Mouse (Mus musculus) kidney, embryonic 15.5 days (tissue): Measurements from ENCODE around the gene Tomm20. TPM values are rescaled to one million over a fixed set of nuclear protein-coding genes. Genes with fewer than 3 reads are reported as not detected.

Experiments
- ATAC-seq: fragments of 200-750 bp; cut with Nextera tagmentation; replicated peaks from 2 replicates; pipeline ENCODE4 v1.8.0; 2017; ENCODE audit warnings: moderate TSS enrichment; ENCODE audit not compliant: low FRiP score
- H3K27ac ChIP-seq: fragments of 300-500 bp; sonication (generic); 2 replicates; pipeline ENCODE4 v1.5.1; 2015; ENCODE audit warnings: mild to moderate bottlenecking, inconsistent platforms
- H3K27me3 ChIP-seq: fragments of 300-500 bp; sonication (generic); 2 replicates; pipeline ENCODE4 v1.6.1; 2015; ENCODE audit warnings: inconsistent platforms
- H3K36me3 ChIP-seq: fragments of 300-500 bp; sonication (generic); 2 replicates; pipeline ENCODE4 v1.6.1; 2015; ENCODE audit warnings: inconsistent platforms
- H3K4me1 ChIP-seq: fragments of 300-500 bp; sonication (generic); 2 replicates; pipeline ENCODE4 v1.6.1; 2015; ENCODE audit warnings: inconsistent platforms
- H3K4me2 ChIP-seq: fragments of 300-500 bp; sonication (generic); 2 replicates; pipeline ENCODE4 v1.6.1; 2015; ENCODE audit warnings: moderate library complexity, mild to moderate bottlenecking, inconsistent platforms
- H3K4me3 ChIP-seq: fragments of 300-500 bp; sonication (generic); replicated peaks from 2 replicates; pipeline ENCODE4 v1.5.1; 2015; ENCODE audit warnings: mild to moderate bottlenecking, inconsistent platforms
- H3K9ac ChIP-seq: fragments of 300-500 bp; sonication (generic); 2 replicates; pipeline ENCODE4 v1.6.1; 2015; ENCODE audit warnings: mild to moderate bottlenecking, inconsistent platforms
- H3K9me3 ChIP-seq: fragments of 300-500 bp; sonication (generic); replicated peaks from 2 replicates; pipeline ENCODE4 v1.6.1; 2016; ENCODE audit warnings: inconsistent platforms
- WGBS: fragments of 180-500 bp; shearing (Covaris S2); methylation state at CpG from one replicate; pipeline ENCODE4 v1.1.7; 2015; ENCODE audit warnings: mixed read lengths; 5-methylcytosine and 5-hydroxymethylcytosine counted together
- polyA plus RNA-seq: library from polyadenylated mRNA; unstranded; fragments of >200 nt; fragmentation: Nextera tagmentation; extraction: Ambion mirVana; gene quantifications from 2 replicates; pipeline ENCODE4 v1.2.1, GENCODE M21; 2015

The Tomm20 gene
- polyA plus RNA-seq, 1 experiment from 2014 or later, result 244 TPM

DNA sequence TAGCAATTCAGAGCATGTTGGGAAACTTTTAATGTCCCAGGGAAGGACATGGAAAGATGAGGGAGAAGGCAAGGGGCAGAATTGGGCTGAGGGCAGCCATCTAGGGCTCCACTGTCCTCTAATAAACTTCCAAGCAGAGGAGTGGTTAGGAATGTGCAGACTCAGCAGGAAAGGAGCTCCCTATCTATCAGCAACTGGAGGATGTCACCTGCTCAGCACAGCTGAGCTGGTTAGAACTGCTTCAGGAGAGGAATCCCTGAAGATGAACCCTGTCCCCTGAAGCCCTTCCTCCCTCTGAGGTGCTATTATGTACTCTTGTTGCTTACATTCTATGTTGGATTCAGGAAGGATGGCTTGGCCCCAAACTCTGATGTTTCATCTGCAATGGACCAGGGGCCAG lies 17.6 kb downstream of the Tomm20 start:
- no peak overlapping the region for H3K4me3 ChIP-seq
- peaks cover 57% of the 10 kb centered on the region for H3K36me3 ChIP-seq
- H3K9ac ChIP-seq, result no peak overlapping the region
- ATAC-seq, result 0 out of 2 replicates have a peak, but pooled peaks have one; percentile 27
- 0 out of 2 replicates have a peak, but pooled peaks cover 2% of the 10 kb centered on the region for H3K4me1 ChIP-seq
- no peaks in the 10 kb centered on the region for H3K9me3 ChIP-seq
- peak overlapping the region; percentile 24 for H3K27ac ChIP-seq
- H3K4me2 ChIP-seq, result no peak overlapping the region
- no peaks in the 10 kb centered on the region for H3K27me3 ChIP-seq

DNA sequence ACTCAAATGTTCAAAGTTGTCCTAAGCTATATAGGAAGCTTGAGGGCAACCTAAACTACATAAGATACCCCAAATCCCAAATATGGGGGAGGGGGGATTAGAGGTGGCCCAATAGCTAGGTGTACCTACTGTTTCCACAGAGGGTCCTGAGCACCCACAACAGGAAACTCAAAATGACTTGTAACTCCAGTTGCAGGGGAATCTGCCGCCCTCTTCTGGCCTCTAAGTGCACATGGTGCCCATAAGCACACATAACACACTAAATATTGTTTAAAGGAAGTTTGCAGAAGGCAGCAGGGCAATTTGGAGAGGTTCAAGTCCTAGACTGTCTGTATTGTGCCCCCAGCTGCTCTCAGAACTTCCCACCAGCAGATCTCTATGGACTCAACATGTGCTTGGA lies 18.6 kb downstream of the Tomm20 start:
- Histone ChIP-seq H3K27ac (no peak overlapping the region), H3K36me3 (peaks cover 52% of the 10 kb centered on the region), H3K27me3 (no peaks in the 10 kb centered on the region), H3K4me1 (0 out of 2 replicates have a peak, but pooled peaks cover 2% of the 10 kb centered on the region), H3K9ac (no peak overlapping the region), H3K4me2 (no peak overlapping the region), H3K9me3 (no peaks in the 10 kb centered on the region), H3K4me3 (no peak overlapping the region)
- no peak for ATAC-seq
- WGBS, result 67% methylated on average over 1 of the region's 1 CpGs

DNA sequence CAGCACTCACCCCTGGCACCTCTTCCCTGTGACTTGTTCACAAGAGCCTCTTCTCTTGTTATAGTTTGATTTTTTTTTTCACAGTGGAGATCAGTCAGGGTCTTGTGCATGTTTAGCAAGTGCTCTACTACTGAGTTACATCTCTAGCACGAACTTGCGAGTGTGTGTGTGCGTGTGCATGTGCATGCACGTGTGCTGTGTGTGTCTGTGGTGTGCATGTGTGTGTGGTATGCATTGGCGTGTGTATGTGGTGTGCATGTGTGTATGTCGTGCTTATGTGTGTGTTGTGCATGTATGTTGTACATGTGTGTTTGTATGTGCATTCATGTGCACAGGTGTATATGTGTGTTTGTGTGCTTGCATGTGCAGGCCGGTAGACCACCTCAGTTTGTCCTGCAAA lies 22.7 kb downstream of the Tomm20 start:
- no peak for ATAC-seq
- Histone ChIP-seq H3K9ac (no peak overlapping the region), H3K4me1 (peaks cover 20% of the 10 kb centered on the region), H3K27me3 (no peaks in the 10 kb centered on the region), H3K27ac (no peak overlapping the region), H3K9me3 (no peaks in the 10 kb centered on the region), H3K36me3 (peaks cover 17% of the 10 kb centered on the region), H3K4me2 (no peak overlapping the region), H3K4me3 (no peak overlapping the region)
- WGBS, result 96% methylated on average over 7 of the region's 7 CpGs

DNA sequence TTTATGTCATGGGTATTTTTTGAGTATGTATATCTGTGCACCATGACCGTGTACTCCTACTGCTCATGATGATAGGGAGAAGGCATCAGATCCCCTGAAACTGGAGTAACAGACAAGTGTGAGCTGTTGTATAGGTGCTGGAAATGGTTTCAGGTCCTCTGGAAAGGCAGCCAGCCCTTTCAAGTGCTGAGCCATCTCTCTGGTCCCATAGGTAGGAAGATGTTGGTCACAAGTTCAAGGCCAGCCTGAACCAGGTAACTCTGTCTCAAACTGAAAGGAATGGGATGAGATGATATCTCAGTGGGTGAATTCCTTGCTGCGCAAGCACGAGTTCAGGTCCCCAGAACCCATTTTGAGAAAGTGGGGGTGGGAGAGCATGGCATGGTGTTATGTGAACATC lies 24.2 kb downstream of the Tomm20 start:
- Histone ChIP-seq H3K4me2 (no peak overlapping the region), H3K27ac (no peak overlapping the region), H3K36me3 (0 out of 2 replicates have a peak, but pooled peaks cover 5% of the 10 kb centered on the region), H3K4me1 (peaks cover 26% of the 10 kb centered on the region), H3K27me3 (no peaks in the 10 kb centered on the region), H3K9me3 (no peaks in the 10 kb centered on the region), H3K4me3 (no peak overlapping the region), H3K9ac (no peak overlapping the region)
- no peak for ATAC-seq
- 89% methylated on average over 3 of the region's 3 CpGs for WGBS

DNA sequence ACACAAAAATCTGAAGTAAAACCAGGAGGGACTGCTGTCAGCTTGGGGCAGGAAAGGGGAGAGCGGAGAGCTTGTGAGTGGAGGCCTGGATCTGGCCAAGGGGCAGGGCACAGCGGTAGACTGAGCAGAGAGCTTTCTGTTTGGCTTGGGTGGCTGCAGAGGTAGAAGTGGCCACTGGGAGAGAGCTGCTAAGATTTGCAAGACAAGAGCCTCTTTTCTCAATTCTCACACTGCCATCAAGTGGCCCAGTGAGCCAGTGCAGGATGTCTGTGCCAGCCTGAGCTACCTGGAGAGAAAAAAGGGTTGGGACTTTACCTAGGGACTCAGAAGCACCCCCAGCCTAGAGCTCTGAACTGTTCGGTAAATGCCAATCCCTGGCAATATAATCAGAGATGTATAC lies 24.8 kb downstream of the Tomm20 start:
- H3K9ac ChIP-seq, result no peak overlapping the region
- peak; percentile 78 for ATAC-seq
- H3K36me3 ChIP-seq, result 0 out of 2 replicates have a peak, but pooled peaks cover 5% of the 10 kb centered on the region
- H3K27ac ChIP-seq, result peak overlapping the region; percentile 61; the same call in 1 of the 2 replicates
- WGBS, result 10% methylated on average over 3 of the region's 3 CpGs
- peaks cover 26% of the 10 kb centered on the region for H3K4me1 ChIP-seq
- H3K27me3 ChIP-seq, result no peaks in the 10 kb centered on the region
- H3K9me3 ChIP-seq, result no peaks in the 10 kb centered on the region
- H3K4me2 ChIP-seq, result no peak overlapping the region
- no peak overlapping the region for H3K4me3 ChIP-seq

DNA sequence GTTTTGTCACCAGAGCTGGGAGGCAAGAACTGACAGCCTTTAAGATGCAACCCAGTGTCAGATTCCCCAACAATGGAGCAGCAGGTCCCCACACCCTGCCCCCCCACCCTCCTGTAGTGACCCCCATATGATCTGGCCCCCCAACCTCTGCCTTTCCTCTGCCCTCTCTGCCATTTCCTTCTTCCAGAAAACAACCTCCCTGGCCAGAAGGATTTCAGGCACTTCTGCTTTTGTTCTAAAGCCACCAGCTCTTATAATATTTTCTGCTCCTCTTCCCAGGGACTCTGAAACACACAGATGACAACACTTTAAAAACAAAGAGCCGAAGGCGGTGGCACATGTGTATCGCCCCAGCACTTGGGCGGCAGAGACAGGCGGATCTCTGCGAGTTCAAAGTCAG lies 25.3 kb downstream of the Tomm20 start:
- no peak overlapping the region for H3K4me2 ChIP-seq
- H3K9ac ChIP-seq, result no peak overlapping the region
- no peak overlapping the region for H3K4me3 ChIP-seq
- ATAC-seq, result no peak
- WGBS, result 80% methylated on average over 6 of the region's 6 CpGs
- peak overlapping the region; percentile 61; the same call in 1 of the 2 replicates for H3K27ac ChIP-seq
- H3K36me3 ChIP-seq, result 0 out of 2 replicates have a peak, but pooled peaks cover 5% of the 10 kb centered on the region
- no peaks in the 10 kb centered on the region for H3K9me3 ChIP-seq
- H3K4me1 ChIP-seq, result peaks cover 26% of the 10 kb centered on the region
- H3K27me3 ChIP-seq, result no peaks in the 10 kb centered on the region

DNA sequence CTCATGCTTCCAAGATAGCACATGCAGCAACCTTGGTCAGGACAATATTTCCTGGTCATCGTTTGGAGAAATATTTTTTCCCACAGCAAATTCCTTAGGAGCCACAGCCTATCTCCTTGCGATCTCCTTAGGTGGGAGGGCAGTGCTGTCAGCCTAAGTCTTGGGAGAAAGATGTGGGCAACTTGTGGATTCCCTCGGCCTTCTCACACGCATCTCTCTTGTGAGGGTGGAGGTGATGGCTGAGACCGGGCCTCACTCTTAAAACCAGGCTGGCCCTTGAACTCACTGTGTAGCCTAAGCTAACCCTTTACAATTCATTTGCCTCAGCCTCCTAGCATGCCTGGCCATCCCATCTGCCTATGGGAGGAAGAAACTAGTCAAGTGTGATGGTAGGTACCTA lies 25.9 kb downstream of the Tomm20 start:
- 71% methylated on average over 5 of the region's 5 CpGs for WGBS
- Histone ChIP-seq H3K9me3 (no peaks in the 10 kb centered on the region), H3K9ac (no peak overlapping the region), H3K4me1 (peaks cover 32% of the 10 kb centered on the region), H3K36me3 (0 out of 2 replicates have a peak, but pooled peaks cover 5% of the 10 kb centered on the region), H3K27ac (peak overlapping the region; percentile 86), H3K4me3 (no peak overlapping the region), H3K27me3 (no peaks in the 10 kb centered on the region), H3K4me2 (no peak overlapping the region)
- ATAC-seq, result no peak

DNA sequence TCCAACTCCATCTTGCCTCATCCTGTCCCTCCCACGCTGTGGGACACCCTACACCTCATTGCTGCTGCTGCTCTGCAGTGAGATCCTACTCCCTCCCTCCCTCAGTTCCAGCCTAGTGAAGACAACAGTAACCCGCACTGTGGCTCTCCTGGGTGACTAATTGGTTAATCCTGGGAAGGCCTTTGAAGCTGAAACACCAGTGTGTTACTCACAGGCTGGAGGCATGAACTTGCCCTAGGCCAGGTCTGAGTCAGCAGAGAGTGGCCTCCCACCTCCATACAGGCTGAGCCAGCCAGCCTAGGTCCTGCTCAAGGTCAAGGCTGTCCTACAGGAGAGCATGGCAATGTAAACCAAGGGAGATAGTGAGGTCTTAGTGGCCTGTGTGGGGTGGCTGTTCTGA lies 26.4 kb downstream of the Tomm20 start:
- H3K4me3 ChIP-seq, result no peak overlapping the region
- 33% methylated on average over 2 of the region's 2 CpGs for WGBS

DNA sequence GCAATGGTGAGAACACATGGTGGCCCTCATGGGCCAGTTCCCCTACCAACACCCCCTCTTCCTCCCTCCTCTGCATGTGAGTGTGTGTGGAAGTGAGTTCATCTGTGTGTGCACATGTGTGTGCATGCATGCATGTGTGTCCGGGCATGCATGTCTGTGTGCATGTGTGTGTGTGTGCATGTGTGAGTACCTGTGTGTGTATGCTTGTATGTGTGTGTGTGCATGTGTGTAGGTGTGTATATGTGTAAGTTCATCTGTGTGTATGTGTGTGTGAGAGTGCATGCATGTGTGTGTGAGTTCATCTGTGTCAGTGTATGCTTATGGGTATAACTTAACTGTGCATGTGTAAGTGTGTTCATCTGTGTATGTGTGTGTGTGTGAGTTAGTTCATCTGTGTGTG lies 27.3 kb downstream of the Tomm20 start:
- Histone ChIP-seq H3K9ac (no peak overlapping the region), H3K4me1 (peaks cover 41% of the 10 kb centered on the region), H3K27ac (peak overlapping the region; percentile 86; the same call in 1 of the 2 replicates), H3K4me3 (no peak overlapping the region), H3K27me3 (no peaks in the 10 kb centered on the region), H3K4me2 (no peak overlapping the region), H3K36me3 (0 out of 2 replicates have a peak, but pooled peaks cover 5% of the 10 kb centered on the region), H3K9me3 (no peaks in the 10 kb centered on the region)
- no peak for ATAC-seq
- 88% methylated on average over 1 of the region's 1 CpGs for WGBS

More for the DNA sequence above, 26.4 kb downstream of the Tomm20 start:
- Histone ChIP-seq H3K9ac (no peak overlapping the region), H3K4me2 (no peak overlapping the region), H3K27me3 (no peaks in the 10 kb centered on the region), H3K27ac (peak overlapping the region; percentile 86), H3K36me3 (0 out of 2 replicates have a peak, but pooled peaks cover 5% of the 10 kb centered on the region), H3K4me1 (peaks cover 37% of the 10 kb centered on the region), H3K9me3 (no peaks in the 10 kb centered on the region)
- peak; percentile 82 for ATAC-seq

DNA sequence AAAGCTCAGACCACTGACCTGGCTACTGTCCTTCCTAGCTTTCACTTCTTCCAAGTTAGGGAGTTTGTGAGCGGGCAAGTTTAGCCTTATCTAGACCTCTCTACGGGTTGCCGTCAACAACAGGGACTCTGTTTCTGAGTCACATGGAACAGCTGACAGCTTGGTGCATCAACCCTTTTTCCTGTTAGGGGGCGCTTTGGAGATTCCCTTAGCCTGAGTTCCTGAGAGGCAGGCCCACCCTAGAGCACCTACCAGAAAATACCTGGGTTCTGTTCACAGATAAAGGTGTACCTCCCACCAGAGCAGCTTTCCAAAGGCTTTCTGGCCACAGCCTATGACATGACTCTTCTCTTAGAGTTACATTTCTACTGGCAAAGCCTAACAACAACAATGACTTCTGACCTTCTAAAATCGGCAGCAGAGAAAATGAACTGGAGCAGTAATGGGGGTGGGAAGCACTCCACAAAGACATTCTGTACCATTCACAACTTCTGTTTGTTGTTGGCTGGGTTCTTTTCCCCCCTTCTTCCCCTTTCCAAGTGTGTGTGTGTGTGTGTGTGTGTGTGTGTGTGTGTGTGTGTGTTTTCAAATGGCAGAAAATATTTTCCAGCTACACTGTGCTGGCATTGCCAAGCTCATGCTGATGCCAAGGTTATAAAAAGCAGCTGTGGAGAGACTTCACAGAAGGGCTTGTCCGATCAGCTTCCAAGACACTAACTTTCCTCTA lies 28.3 kb downstream of the Tomm20 start:
- Histone ChIP-seq H3K4me1 (peaks cover 45% of the 10 kb centered on the region), H3K4me3 (no peak overlapping the region), H3K27ac (peak overlapping the region; percentile 3; the same call in 1 of the 2 replicates), H3K36me3 (0 out of 2 replicates have a peak, but pooled peaks cover 2% of the 10 kb centered on the region), H3K4me2 (no peak overlapping the region), H3K27me3 (no peaks in the 10 kb centered on the region), H3K9me3 (no peaks in the 10 kb centered on the region), H3K9ac (no peak overlapping the region)
- 68% methylated on average over 6 of the region's 6 CpGs for WGBS
- ATAC-seq, result no peak

DNA sequence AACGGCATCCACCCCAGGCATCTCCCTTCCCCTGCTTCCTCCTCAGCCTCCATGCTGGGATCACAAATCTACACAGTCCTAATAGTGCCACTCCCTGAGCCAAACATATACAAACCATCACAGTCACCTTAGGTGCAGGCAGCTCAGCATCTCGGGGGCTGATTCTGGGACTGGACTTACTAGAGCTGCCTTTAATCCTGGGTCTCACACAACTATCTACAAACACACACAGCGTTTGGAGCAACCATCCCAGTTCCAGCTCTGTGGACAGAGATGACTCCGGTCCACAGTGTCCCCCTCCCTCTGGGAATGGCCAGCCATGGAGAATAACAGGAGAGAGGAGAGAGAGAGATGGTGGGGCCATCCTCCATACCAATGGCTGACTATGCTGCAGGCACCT lies 29.0 kb downstream of the Tomm20 start:
- H3K9me3 ChIP-seq, result no peaks in the 10 kb centered on the region
- H3K27ac ChIP-seq, result no peak overlapping the region
- no peaks in the 10 kb centered on the region for H3K36me3 ChIP-seq
- H3K27me3 ChIP-seq, result no peaks in the 10 kb centered on the region
- ATAC-seq, result no peak
- 95% methylated on average over 4 of the region's 4 CpGs for WGBS
- H3K9ac ChIP-seq, result no peak overlapping the region
- no peak overlapping the region for H3K4me3 ChIP-seq
- peaks cover 45% of the 10 kb centered on the region for H3K4me1 ChIP-seq
- H3K4me2 ChIP-seq, result no peak overlapping the region

DNA sequence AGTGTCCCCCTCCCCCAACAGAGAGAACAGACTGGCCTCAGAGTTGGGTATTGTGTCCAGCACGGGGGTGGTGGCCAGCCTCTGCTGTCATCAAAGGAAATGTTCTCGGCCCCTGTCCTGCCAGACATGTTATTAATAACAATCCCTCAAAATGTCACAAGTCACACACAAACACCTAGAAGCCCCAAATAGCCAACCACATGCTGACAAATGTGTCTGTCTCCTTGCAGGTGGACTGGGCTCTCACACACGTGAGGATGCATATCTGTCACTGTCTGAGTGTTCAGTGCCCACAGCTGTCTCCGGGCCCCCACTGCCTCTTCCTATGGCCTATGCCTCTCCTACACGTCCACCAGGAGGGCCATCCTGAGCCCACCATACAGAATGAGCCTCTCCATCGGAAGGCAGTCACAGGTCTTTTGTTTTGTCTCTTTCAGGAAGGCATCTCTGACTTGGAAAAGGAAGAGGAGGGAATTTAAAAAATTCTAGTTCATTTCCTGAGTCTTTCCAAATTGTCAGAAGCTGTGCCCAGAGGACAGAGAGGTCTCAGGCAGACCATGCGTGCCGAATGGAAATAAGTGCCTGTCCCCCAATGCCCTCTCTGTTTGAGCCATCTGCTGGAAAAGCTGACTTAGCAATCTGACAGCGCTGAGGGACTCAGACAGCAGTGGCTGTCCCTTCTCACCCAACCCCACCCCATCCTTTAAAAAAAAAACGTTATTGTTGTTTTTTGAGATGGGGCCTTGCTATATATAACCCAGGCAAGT lies 30.9 kb downstream of the Tomm20 start:
- Histone ChIP-seq H3K9ac (no peak overlapping the region), H3K9me3 (no peaks in the 10 kb centered on the region), H3K27ac (peak overlapping the region; percentile 37; the same call in 1 of the 2 replicates), H3K4me1 (peaks cover 38% of the 10 kb centered on the region), H3K36me3 (no peaks in the 10 kb centered on the region), H3K4me3 (no peak overlapping the region), H3K27me3 (no peaks in the 10 kb centered on the region), H3K4me2 (no peak overlapping the region)
- ATAC-seq, result no peak
- 35% methylated on average over 10 of the region's 10 CpGs for WGBS
